Mouse (Mus musculus) ES-Bruce4 (cell line): Measurements from ENCODE around the gene Rbm25.

Experiments used
- CTCF ChIP-seq: IDR thresholded peaks from one replicate; pipeline ENCODE4 v1.8.1; 2011; ENCODE audit warnings: low read depth, low read length
- EP300 ChIP-seq: IDR thresholded peaks from 2 replicates; pipeline ENCODE4 v1.6.1; 2011; ENCODE audit warnings: low read depth, low read length; ENCODE audit not compliant: insufficient read depth
- POLR2A ChIP-seq: IDR thresholded peaks from one replicate; pipeline ENCODE4 v1.8.1; 2011; ENCODE audit warnings: low read length; ENCODE audit not compliant: insufficient read depth

GRCm38 (mm10) chr12:83694669-83695068 is 63.6 kb downstream of the Rbm25 start:
- TF ChIP-seq CTCF (no peak), POLR2A (no peak), EP300 (no peak)
